Mouse (Mus musculus): ENCODE results near the gene Ttc6.
A peak's percentile ranks its signal among the peaks of the same experiment; 100 is the strongest.

Gene Ttc6

DNA sequence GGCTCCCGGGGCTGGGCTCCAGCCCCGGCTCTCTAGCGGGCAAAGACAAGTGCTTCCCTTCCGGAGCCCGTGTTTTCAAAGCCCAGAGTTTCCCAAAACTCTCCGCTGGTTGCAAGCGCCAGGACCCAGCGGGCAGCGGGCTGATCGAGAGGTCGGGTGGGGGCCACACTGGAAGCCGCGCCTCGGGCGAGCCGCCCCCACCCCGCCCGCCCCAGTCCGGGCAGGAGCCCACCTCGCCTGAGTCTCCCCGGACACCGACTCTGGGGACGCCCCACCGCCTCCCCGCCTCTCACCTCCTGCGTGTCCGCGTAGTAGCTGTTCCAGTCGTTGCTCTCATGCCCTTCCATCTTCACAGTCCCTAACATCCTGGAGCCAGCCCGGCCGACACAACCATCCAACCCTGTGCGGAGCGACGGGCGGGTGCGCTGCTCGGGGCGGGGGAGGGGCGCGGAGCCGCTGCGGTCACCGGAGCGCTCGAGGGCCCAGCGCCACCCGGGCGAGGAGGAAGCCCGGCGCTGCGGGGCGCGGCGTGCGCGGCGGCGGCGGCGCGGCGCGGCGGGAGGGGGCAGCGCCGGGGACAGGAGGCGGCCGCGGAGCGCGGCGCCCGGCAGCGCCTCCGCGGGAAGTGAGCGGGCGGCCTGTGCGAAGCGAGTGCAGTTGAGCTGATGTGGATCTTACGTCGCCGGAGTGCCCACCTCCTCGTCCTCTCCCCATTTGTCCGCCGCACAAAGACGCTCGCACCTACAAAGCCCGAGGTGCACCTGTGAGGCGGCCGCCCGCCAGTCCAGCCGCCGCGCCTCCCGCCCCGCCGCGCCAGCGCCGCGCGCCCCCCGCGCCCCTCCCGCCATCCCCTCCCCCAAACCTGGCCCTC is 18.3 kb upstream of the Ttc6 start:
- peak; percentile 63 for DNase-seq (ENCODE audit: extremely low spot score)

- DNase-seq (ENCODE audit: extremely low spot score): no peak
Observed at GRCm38 (mm10) chr12:57546415-57547201, 17.3 kb upstream of the Ttc6 start, which contains the start of gene Foxa1. Foxa1 (minus strand) TSS chr12:57546916.

GRCm38 (mm10) chr12:57547890-57548289 is 16.0 kb upstream of the Ttc6 start:
- DNase-seq (ENCODE audit: extremely low spot score): no peak

DNA sequence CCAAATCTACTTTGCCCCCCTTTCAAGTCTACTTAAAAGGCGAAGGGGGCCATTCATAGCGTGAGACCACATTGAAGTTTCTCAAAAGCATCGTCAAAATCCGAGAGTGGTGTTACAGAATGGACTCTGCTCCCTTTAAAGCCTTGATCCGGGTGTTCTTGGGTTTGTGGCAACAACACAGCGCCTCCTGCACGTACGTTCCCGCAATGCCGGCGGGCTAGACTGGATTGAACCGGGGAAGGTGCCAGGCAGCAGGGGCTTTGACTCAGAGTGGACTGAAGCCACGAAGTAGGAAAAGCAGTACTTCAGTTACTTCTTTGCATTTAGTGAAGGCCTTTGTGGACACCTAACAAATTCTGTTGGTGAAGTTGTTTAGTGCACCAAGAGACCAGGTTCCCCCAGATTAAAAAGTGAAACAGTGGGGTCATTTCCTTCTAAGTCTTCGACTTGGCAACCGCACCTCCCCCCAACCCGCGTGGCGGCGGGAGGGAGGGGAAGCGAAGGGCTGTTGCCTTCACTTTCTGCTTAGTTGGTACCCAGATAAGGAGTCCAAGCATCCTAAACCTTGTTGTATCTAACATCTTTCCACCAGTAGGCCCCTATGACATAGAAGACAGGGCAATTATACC is 15.4 kb upstream of the Ttc6 start:
- DNase-seq (ENCODE audit: extremely low spot score): no peak

GRCm38 (mm10) chr12:57548981-57549666 is 14.8 kb upstream of the Ttc6 start:
- no peak for DNase-seq (ENCODE audit: extremely low spot score)

- DNase-seq (ENCODE audit: extremely low spot score): no peak
Observed at GRCm38 (mm10) chr12:57549667-57550160, 14.2 kb upstream of the Ttc6 start.

DNA sequence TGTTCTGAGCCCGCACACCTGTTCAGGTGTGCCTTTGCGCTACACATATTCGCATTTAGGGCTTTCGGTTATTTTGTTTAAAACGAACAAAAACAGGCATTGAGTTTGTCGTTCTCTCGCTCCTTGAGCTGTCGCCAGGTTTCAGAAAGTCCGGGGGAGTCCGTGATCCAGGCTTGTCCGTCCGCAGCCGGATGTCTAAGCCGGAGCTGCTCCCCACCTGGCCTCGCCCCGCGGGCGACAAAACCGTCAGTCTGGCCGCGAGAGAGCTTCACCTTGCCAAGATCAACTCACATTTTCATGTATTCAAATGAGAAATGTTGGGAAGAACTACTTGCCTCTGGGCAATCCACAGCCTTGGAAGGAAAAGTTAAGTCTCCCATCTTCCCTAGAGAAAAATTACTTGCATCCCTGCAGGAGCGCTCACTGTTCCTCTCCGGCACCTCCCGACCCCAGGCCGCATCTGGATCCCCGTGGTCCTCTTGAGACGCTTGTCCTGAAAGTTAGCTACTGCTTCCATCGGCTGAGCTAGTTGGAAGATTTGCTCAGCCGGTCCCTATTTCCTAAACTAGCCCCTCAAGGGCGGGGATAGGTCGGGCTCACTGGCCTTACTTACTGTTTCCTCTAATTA is 13.6 kb upstream of the Ttc6 start:
- DNase-seq (ENCODE audit: extremely low spot score): peak; percentile 59

DNA sequence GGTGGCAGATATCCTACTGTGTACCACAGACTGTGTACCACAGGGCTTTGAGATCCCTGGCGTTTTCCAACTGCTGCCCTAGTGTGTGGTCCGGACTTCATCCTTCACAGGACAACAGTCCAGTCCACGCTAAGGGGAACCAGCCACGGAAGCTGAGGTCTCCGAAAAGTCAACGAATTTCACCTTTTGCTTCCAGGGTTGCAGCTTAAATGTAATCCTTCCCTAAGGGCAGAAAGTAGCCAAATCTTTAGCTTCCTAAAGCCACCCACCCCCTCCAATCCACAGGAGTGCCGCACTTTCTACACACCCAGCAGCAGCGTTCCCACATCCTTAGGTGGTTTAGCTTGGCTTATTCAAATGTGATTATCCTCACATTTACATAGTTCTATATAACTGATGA is 13.0 kb upstream of the Ttc6 start:
- DNase-seq (ENCODE audit: extremely low spot score): no peak

GRCm38 (mm10) chr12:57552286-57552685 is 11.6 kb upstream of the Ttc6 start:
- DNase-seq (ENCODE audit: extremely low spot score): no peak

- no peak for DNase-seq (ENCODE audit: extremely low spot score)
Observed at GRCm38 (mm10) chr12:57554091-57554490, 9.8 kb upstream of the Ttc6 start.

DNA sequence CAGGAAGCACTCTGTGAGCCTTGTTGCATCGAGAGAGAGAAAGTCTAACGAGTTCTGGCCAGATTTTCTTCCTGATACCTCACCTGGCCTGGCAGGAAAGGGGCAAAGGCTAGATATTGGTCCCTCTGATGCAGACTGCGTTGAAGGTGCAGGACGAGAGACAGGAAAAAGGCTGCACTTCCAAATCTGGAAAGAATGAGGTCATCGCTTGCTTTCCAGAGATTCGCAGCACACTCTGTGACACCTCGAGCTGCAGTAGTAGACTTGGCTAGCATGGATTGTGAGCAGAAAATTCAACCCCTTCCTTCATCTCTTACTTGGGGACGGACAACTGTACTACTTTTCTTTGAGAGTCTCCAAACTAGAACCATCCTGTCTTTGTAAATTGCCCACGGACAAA is 7.9 kb downstream of the Ttc6 start:
- no peak for DNase-seq (ENCODE audit: extremely low spot score)

- no peak for DNase-seq (ENCODE audit: extremely low spot score)
Observed at GRCm38 (mm10) chr12:57572415-57572814, 8.5 kb downstream of the Ttc6 start.

- DNase-seq (ENCODE audit: extremely low spot score): peak; percentile 68
Observed at GRCm38 (mm10) chr12:57575931-57576628, 12.2 kb downstream of the Ttc6 start.

- peak; percentile 12 for DNase-seq (ENCODE audit: extremely low spot score)
Observed at GRCm38 (mm10) chr12:57607624-57608023, 43.7 kb downstream of the Ttc6 start.

- no peak for DNase-seq (ENCODE audit: extremely low spot score)
Observed at GRCm38 (mm10) chr12:57615137-57615536, 51.2 kb downstream of the Ttc6 start.

DNA sequence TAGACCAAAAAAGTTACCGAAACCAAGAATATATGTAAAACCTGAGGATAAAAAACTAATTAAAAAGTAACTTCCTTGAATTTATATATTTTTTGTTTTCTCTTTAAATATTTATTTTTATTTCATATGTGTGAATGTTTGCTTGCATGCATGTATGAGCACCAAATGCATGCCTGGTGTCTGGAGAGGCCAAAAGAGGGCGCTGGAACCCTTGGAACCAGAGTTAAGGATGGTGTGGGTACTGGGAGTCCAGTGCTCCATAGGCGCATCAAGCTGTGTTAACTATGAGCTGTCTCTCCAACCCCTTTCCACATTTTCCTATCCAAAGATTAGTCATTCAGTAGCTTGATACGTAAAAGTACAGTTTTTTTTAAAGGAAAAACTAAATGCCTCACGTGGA is 58.1 kb downstream of the Ttc6 start:
- peak; percentile 9 for DNase-seq (ENCODE audit: extremely low spot score)

GRCm38 (mm10) chr12:57623264-57623663 is 59.4 kb downstream of the Ttc6 start:
- DNase-seq (ENCODE audit: extremely low spot score): no peak

GRCm38 (mm10) chr12:57624011-57624608 is 60.2 kb downstream of the Ttc6 start:
- peak; percentile 2 for DNase-seq (ENCODE audit: extremely low spot score)

DNA sequence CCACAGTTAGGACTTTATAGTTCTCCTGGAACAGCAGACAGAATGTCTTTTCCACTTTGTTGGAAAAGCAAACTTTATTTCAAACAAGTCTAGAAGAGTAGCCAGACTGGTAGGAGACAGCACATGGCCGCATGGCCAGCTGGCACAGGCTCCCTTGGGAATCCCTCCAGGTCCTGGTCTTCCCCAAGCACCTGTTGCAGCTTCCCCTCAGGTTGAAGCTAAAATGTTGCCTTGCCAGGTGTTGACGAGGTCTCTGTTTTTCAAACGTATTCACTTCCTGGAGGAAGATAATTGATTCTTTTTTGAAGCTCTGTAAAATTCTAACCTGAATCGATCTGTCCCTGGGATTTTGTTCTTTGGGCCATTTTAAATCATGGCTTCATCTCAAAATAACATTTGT is 86.1 kb downstream of the Ttc6 start:
- DNase-seq (ENCODE audit: extremely low spot score): no peak

- no peak for DNase-seq (ENCODE audit: extremely low spot score)
Observed at GRCm38 (mm10) chr12:57650677-57651076, 86.8 kb downstream of the Ttc6 start.
